Mouse (Mus musculus): ENCODE results near the gene Tbc1d24. TPM values are rescaled to one million over a fixed set of nuclear protein-coding genes. Genes with fewer than 3 reads are reported as not detected.

Gene Tbc1d24
- polyA plus RNA-seq (2015; fragmentation: Nextera tagmentation; extraction: Ambion mirVana), result 6.9 and 7.5 TPM in 2 replicates

- Histone ChIP-seq H3K4me2 (peak within 1 kb of the TSS; percentile 100), H3K4me3 (replicated peaks) (peak within 1 kb of the TSS; percentile 80), H3K9ac (peak within 1 kb of the TSS; percentile 93), H3K36me3 (peaks cover 10% of the 10 kb centered on the region; the same call in 1 of the 2 replicates), H3K4me1 (replicated peaks) (peaks cover 98% of the 10 kb centered on the region), H3K27ac (peak within 1 kb of the TSS; percentile 99), H3K9me3 (replicated peaks) (no peaks in the 10 kb centered on the region), H3K27me3 (peaks cover 20% of the 10 kb centered on the region)
- DNase-seq, result peak; percentile 95
- peak; percentile 41 for ATAC-seq (ENCODE audit: low read depth)
- WGBS (ENCODE audit: insufficient replicate concordance), result under 1% methylated on average over 65 of the region's 65 CpGs
Measured at GRCm38 (mm10) chr17:24205284-24205888, at the start of gene Tbc1d24. Gene Tbc1d24 (minus strand): TSS chr17:24205562.

DNA sequence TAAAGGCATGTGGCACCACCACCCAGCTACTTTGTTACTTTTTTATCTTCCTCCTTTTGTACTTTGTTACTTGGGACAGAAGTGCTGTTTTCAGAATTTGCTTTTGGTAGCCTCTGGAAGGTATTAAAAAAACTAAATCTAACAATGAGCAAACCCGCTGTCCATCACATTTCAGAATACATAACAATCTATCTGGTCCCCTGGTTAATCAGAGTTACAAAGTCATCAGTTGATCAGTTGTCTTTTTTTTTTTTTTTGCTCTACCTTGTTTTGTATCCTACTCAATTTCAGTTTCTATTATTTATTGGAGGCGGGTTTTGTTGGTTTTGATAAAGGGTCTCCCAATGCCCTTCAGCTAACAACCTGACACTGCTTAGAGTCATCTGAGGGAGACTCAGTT is 47.0 kb upstream of the Tbc1d24 start:
- Histone ChIP-seq H3K4me2 (peak overlapping the region; percentile 86), H3K27me3 (no peaks in the 10 kb centered on the region), H3K4me1 (replicated peaks) (peaks cover 41% of the 10 kb centered on the region), H3K9ac (peak overlapping the region; percentile 83), H3K36me3 (peaks cover 28% of the 10 kb centered on the region), H3K4me3 (replicated peaks) (peak overlapping the region; percentile 86), H3K9me3 (replicated peaks) (no peaks in the 10 kb centered on the region), H3K27ac (peak overlapping the region; percentile 90)
- ATAC-seq (ENCODE audit: low read depth) (no peak), DNase-seq (no peak)
- WGBS (ENCODE audit: insufficient replicate concordance), result 96% methylated on average over 2 of the region's 2 CpGs

DNA sequence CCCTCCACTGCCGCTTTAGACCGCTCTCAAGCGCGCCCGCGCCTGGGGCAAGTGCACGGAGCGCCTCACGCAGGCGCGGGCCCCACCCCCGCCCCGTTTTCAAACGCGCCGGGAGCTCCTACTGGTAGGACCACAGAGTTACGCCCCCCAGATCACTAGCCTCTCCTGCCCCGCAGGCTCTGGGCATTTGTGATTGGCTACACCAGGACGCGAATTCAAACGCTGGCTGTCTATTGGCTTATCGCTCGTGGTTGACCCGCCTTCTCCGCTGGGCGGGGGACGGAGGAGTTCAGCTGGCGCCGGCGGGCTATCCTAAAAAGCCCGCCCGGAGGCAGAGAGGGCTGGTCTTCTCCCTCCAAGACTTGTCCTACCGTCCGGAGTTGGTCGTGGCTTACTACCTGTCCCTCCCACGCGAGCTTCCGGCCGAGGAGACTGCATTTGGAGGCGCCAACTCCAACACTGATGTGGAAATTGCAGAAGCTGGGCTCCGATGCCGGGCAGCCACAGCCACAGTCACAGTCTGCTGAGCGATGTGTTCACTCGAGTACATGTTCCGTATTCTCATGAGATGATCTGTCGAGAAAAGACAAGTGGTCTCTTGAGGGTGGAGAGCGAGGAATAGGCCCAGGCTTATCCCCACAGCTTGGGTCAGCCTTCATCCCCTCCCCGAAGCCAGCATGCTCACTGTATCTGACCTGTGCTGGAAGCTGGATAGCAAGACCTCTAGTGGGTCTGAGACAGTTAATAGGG is 46.1 kb upstream of the Tbc1d24 start, which contains the start of gene Ccnf:
Ccnf (minus strand) TSS at position 165 of the 750 bp plus-strand sequence.
- Histone ChIP-seq H3K4me2 (peak within 1 kb of the TSS; percentile 96), H3K27ac (peak within 1 kb of the TSS; percentile 90), H3K9ac (peak within 1 kb of the TSS; percentile 94), H3K4me3 (replicated peaks) (peak within 1 kb of the TSS; percentile 86), H3K27me3 (no peaks in the 10 kb centered on the region), H3K4me1 (replicated peaks) (peaks cover 41% of the 10 kb centered on the region), H3K36me3 (peaks cover 36% of the 10 kb centered on the region), H3K9me3 (replicated peaks) (no peaks in the 10 kb centered on the region)
- DNase-seq, result peak; percentile 98
- under 1% methylated on average over 48 of the region's 48 CpGs for WGBS (ENCODE audit: insufficient replicate concordance)
- peak; percentile 99 for ATAC-seq (ENCODE audit: low read depth)

- Histone ChIP-seq H3K27me3 (no peaks in the 10 kb centered on the region), H3K4me3 (replicated peaks) (peak overlapping the region; percentile 86), H3K36me3 (peaks cover 41% of the 10 kb centered on the region), H3K9ac (peak overlapping the region; percentile 94), H3K9me3 (replicated peaks) (no peaks in the 10 kb centered on the region), H3K4me2 (peak overlapping the region; percentile 96), H3K27ac (peak overlapping the region; percentile 86), H3K4me1 (replicated peaks) (peaks cover 41% of the 10 kb centered on the region)
- DNase-seq (no peak), ATAC-seq (ENCODE audit: low read depth) (no peak)
- under 1% methylated on average over 32 of the region's 32 CpGs for WGBS (ENCODE audit: insufficient replicate concordance)
Measured at GRCm38 (mm10) chr17:24250988-24251319, 45.6 kb upstream of the Tbc1d24 start.

DNA sequence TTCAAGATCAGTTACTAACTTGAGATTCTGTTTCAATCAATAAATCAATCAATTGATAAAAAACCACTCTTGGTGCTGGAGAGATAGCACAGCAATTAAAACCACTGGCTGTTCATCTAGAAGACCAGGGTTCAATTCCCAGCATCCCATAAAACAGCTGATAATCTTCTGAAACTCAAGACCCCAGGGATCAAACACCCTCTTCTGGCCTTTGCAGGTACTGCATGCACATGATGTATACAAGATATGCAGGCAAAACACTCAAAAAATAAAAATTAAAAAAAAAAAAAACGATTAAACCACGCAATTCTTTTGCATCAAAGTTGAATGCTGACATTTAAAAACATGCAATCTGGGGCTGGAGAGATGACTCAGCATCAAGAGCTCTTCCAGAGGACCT is 43.3 kb upstream of the Tbc1d24 start:
- Histone ChIP-seq H3K9me3 (replicated peaks) (peaks cover 6% of the 10 kb centered on the region; the same call in 1 of the 2 replicates), H3K36me3 (peaks cover 59% of the 10 kb centered on the region), H3K27ac (no peak overlapping the region), H3K4me2 (peak overlapping the region; percentile 96), H3K4me3 (replicated peaks) (peak overlapping the region; percentile 86), H3K9ac (no peak overlapping the region), H3K27me3 (no peaks in the 10 kb centered on the region), H3K4me1 (replicated peaks) (peaks cover 41% of the 10 kb centered on the region)
- ATAC-seq (ENCODE audit: low read depth) (no peak), DNase-seq (no peak)
- WGBS (ENCODE audit: insufficient replicate concordance), result 95% methylated on average over 2 of the region's 2 CpGs

GRCm38 (mm10) chr17:24244061-24244460 is 38.7 kb upstream of the Tbc1d24 start:
- DNase-seq (no peak), ATAC-seq (ENCODE audit: low read depth) (no peak)
- Histone ChIP-seq H3K4me3 (replicated peaks) (no peak overlapping the region), H3K4me2 (no peak overlapping the region), H3K9me3 (replicated peaks) (peaks cover 6% of the 10 kb centered on the region; the same call in 1 of the 2 replicates), H3K9ac (no peak overlapping the region), H3K27me3 (no peaks in the 10 kb centered on the region), H3K27ac (no peak overlapping the region), H3K36me3 (peaks cover 94% of the 10 kb centered on the region), H3K4me1 (replicated peaks) (peaks cover 14% of the 10 kb centered on the region)
- 97% methylated on average over 8 of the region's 8 CpGs for WGBS (ENCODE audit: insufficient replicate concordance)

GRCm38 (mm10) chr17:24243311-24243969 is 38.1 kb upstream of the Tbc1d24 start:
- peaks cover 94% of the 10 kb centered on the region for H3K36me3 ChIP-seq
- H3K4me1 ChIP-seq (replicated peaks), result peaks cover 8% of the 10 kb centered on the region
- no peak for DNase-seq
- peaks cover 6% of the 10 kb centered on the region; the same call in 1 of the 2 replicates for H3K9me3 ChIP-seq (replicated peaks)
- no peak for ATAC-seq (ENCODE audit: low read depth)
- no peak overlapping the region for H3K4me3 ChIP-seq (replicated peaks)
- no peak overlapping the region for H3K9ac ChIP-seq
- H3K27me3 ChIP-seq, result no peaks in the 10 kb centered on the region
- H3K27ac ChIP-seq, result no peak overlapping the region
- WGBS (ENCODE audit: insufficient replicate concordance), result 79% methylated on average over 4 of the region's 4 CpGs
- H3K4me2 ChIP-seq, result no peak overlapping the region

GRCm38 (mm10) chr17:24236921-24237320 is 31.6 kb upstream of the Tbc1d24 start:
- Histone ChIP-seq H3K36me3 (peaks cover 100% of the 10 kb centered on the region), H3K4me1 (replicated peaks) (no peaks in the 10 kb centered on the region), H3K27ac (no peak overlapping the region), H3K9me3 (replicated peaks) (no peaks in the 10 kb centered on the region), H3K4me3 (replicated peaks) (no peak overlapping the region), H3K9ac (no peak overlapping the region), H3K27me3 (no peaks in the 10 kb centered on the region), H3K4me2 (no peak overlapping the region)
- DNase-seq, result no peak
- no peak for ATAC-seq (ENCODE audit: low read depth)
- 95% methylated on average over 7 of the region's 7 CpGs for WGBS (ENCODE audit: insufficient replicate concordance)

GRCm38 (mm10) chr17:24236479-24236878 is 31.1 kb upstream of the Tbc1d24 start:
- H3K36me3 ChIP-seq, result peaks cover 100% of the 10 kb centered on the region
- no peak for DNase-seq
- 96% methylated on average over 1 of the region's 1 CpGs for WGBS (ENCODE audit: insufficient replicate concordance)
- H3K4me1 ChIP-seq (replicated peaks), result no peaks in the 10 kb centered on the region
- H3K27ac ChIP-seq, result no peak overlapping the region
- H3K9ac ChIP-seq, result no peak overlapping the region
- ATAC-seq (ENCODE audit: low read depth), result no peak
- no peak overlapping the region for H3K4me2 ChIP-seq
- H3K27me3 ChIP-seq, result no peaks in the 10 kb centered on the region
- no peaks in the 10 kb centered on the region for H3K9me3 ChIP-seq (replicated peaks)
- H3K4me3 ChIP-seq (replicated peaks), result no peak overlapping the region

- Histone ChIP-seq H3K4me3 (replicated peaks) (no peak overlapping the region), H3K27ac (peak overlapping the region; percentile 97)
Measured at GRCm38 (mm10) chr17:24227941-24228340, 22.6 kb upstream of the Tbc1d24 start.

DNA sequence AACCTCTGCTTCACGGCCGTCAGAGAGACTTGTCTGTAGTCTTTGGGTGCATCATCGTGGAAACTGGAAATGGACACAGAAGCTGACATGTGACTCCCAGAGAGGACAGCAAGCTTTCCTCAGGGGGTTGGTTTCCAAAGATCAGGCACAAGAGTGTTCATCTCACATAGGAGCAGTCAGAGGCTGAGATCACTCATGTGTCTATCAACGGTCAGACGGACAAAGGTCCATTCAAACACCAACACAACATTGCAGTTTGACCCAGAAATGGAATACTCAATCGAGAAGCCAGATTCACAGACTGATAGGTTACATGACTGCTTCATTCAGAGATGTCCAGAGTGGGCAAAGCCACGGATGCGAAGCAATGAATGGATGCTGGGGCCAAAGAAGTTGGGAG is 21.4 kb upstream of the Tbc1d24 start:
- DNase-seq, result no peak
- Histone ChIP-seq H3K9me3 (replicated peaks) (no peaks in the 10 kb centered on the region), H3K36me3 (peaks cover 98% of the 10 kb centered on the region), H3K4me3 (replicated peaks) (0 out of 2 replicates have a peak overlapping the region, but pooled peaks have one; percentile 23), H3K9ac (peak overlapping the region; percentile 67), H3K4me1 (replicated peaks) (peaks cover 54% of the 10 kb centered on the region), H3K4me2 (peak overlapping the region; percentile 58), H3K27me3 (no peaks in the 10 kb centered on the region), H3K27ac (peak overlapping the region; percentile 97)
- 83% methylated on average over 8 of the region's 8 CpGs for WGBS (ENCODE audit: insufficient replicate concordance)
- no peak for ATAC-seq (ENCODE audit: low read depth)

More at GRCm38 (mm10) chr17:24227941-24228340, 22.6 kb upstream of the Tbc1d24 start:
- Histone ChIP-seq H3K9me3 (replicated peaks) (no peaks in the 10 kb centered on the region), H3K27me3 (no peaks in the 10 kb centered on the region), H3K36me3 (peaks cover 100% of the 10 kb centered on the region), H3K4me1 (replicated peaks) (peaks cover 49% of the 10 kb centered on the region), H3K4me2 (0 out of 2 replicates have a peak overlapping the region, but pooled peaks have one; percentile 12), H3K9ac (peak overlapping the region; percentile 26)
- WGBS (ENCODE audit: insufficient replicate concordance), result 85% methylated on average over 7 of the region's 7 CpGs
- ATAC-seq (ENCODE audit: low read depth) (no peak), DNase-seq (no peak)
